Comparison of ENCODE assay signal across 7 mouse cellular contexts in the genomic region with DNA sequence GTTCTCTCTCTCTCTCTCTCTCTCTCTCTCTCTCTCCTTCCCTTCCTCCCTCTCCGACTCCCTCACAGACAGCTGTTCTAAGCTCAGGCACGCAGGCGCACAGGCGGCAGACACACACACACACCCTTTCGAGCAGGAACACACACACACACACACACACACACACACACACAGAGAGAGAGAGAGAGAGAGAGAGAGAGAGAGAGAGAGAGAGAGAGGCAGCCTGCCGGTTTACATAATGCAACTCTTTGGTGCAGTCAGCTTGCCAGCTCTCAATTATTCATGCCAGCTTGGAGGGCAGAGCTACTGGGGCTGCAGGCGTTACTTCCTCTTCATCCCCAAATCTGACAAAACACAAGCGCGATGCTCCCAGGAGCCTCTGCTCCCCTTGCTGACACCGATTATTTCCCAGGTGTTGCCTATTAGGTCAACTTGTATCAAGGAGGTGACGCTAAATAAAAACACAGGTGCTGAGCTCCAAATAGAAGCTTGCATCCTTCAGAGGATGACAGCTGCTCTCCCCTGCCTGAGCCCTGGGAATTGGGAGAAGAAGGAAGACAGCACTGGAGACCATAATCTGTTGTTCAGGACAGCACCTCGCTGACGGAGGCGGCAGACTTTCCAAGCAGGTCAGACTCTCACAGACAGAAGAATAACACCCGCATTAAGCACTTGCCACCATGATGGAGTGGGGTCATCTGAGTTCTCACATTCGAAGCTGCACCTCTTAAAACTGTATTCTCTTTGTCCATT.
DNase-seq lines count a peak whose midpoint lies in the region; ATAC-seq lines count a peak whose summit lies in the region.

No protein-coding gene starts in this region.

- peak; percentile 60 for ATAC-seq in intestine, embryonic 16.5 days
- ATAC-seq in liver, embryonic 12.5 days, result no peak
- peak; percentile 53 for ATAC-seq in neural tube, embryonic 11.5 days (ENCODE audit: insufficient read depth, low FRiP score, low TSS enrichment)

- peak; percentile 84 for DNase-seq in brain, embryonic 18.5 days (ENCODE audit: low read depth, low spot score)
- DNase-seq in cerebellum, postnatal 14 days, result peak; percentile 88 to 90
- peak; percentile 61 to 69 for DNase-seq in frontal cortex, postnatal 14 days (ENCODE audit: low spot score in 2 of 2)
- DNase-seq in neural tube, embryonic 11.5 days (ENCODE audit: low spot score), result peak; percentile 58
- DNase-seq in ovary, adult 18-20 months (ENCODE audit: low spot score), result no peak

- no peaks in the 10 kb centered on the region for H3K27me3 ChIP-seq in intestine, embryonic 16.5 days (replicated peaks; ENCODE audit: control insufficient read depth, insufficient read depth, low read length)
- H3K27me3 ChIP-seq in liver, embryonic 12.5 days (replicated peaks), result no peaks in the 10 kb centered on the region
- H3K27me3 ChIP-seq in neural tube, embryonic 11.5 days (ENCODE audit: control insufficient read depth, insufficient read depth, low read length), result no peaks in the 10 kb centered on the region

- peak overlapping the region; percentile 27 for H3K4me3 ChIP-seq in intestine, embryonic 16.5 days (ENCODE audit: low read length)
- no peak overlapping the region for H3K4me3 ChIP-seq in liver, embryonic 12.5 days
- peak overlapping the region; percentile 19; the same call in 1 of the 2 replicates for H3K4me3 ChIP-seq in neural tube, embryonic 11.5 days (ENCODE audit: low read depth, low read length)

- peak overlapping the region; percentile 46; the same call in 1 of the 2 replicates for H3K9ac ChIP-seq in intestine, embryonic 16.5 days (ENCODE audit: low read depth, low read length)
- no peak overlapping the region for H3K9ac ChIP-seq in liver, embryonic 12.5 days
- peak overlapping the region; percentile 22; the same call in 1 of the 2 replicates for H3K9ac ChIP-seq in neural tube, embryonic 11.5 days (ENCODE audit: low read length)

- peak overlapping the region; percentile 50 for H3K4me2 ChIP-seq in intestine, embryonic 16.5 days (ENCODE audit: low read depth, low read length)
- peak overlapping the region; percentile 41 for H3K4me2 ChIP-seq in liver, embryonic 12.5 days
- H3K4me2 ChIP-seq in neural tube, embryonic 11.5 days (ENCODE audit: low read depth), result peak overlapping the region; percentile 45

- 15% methylated on average over 16 of the region's 16 CpGs for WGBS in intestine, embryonic 16.5 days
- WGBS in liver, embryonic 12.5 days (ENCODE audit: insufficient replicate concordance), result 41% methylated on average over 15 of the region's 16 CpGs
- 18% methylated on average over 16 of the region's 16 CpGs for WGBS in neural tube, embryonic 11.5 days

- H3K36me3 ChIP-seq in intestine, embryonic 16.5 days (ENCODE audit: control insufficient read depth, insufficient read depth, low read length), result no peaks in the 10 kb centered on the region
- no peaks in the 10 kb centered on the region for H3K36me3 ChIP-seq in liver, embryonic 12.5 days
- H3K36me3 ChIP-seq in neural tube, embryonic 11.5 days (ENCODE audit: control insufficient read depth, insufficient read depth, low read length), result no peaks in the 10 kb centered on the region

- no peak overlapping the region for H3K27ac ChIP-seq in intestine, embryonic 16.5 days (ENCODE audit: low read length)
- H3K27ac ChIP-seq in liver, embryonic 12.5 days, result no peak overlapping the region
- no peak overlapping the region for H3K27ac ChIP-seq in neural tube, embryonic 11.5 days (ENCODE audit: low read depth, low read length)

- no peaks in the 10 kb centered on the region for H3K9me3 ChIP-seq in intestine, embryonic 16.5 days (ENCODE audit: control insufficient read depth, low read length)
- H3K9me3 ChIP-seq in liver, embryonic 12.5 days (replicated peaks), result no peaks in the 10 kb centered on the region
- H3K9me3 ChIP-seq in neural tube, embryonic 11.5 days (ENCODE audit: control insufficient read depth, low read length), result no peaks in the 10 kb centered on the region

- 0 out of 2 replicates have a peak, but pooled peaks cover 4% of the 10 kb centered on the region for H3K4me1 ChIP-seq in intestine, embryonic 16.5 days (ENCODE audit: control insufficient read depth, insufficient read depth, low read length)
- peaks cover 4% of the 10 kb centered on the region; the same call in 1 of the 2 replicates for H3K4me1 ChIP-seq in liver, embryonic 12.5 days
- peaks cover 5% of the 10 kb centered on the region; the same call in 1 of the 2 replicates for H3K4me1 ChIP-seq in neural tube, embryonic 11.5 days (ENCODE audit: control insufficient read depth, insufficient read depth, low read length)
